Mouse (Mus musculus): ENCODE measurements at regions not wholly inside any gene's neighbourhood (a gene's known extent, or its start where the extent isn't known, plus 50 kb on each side); places are given as distances from the start of the nearest gene placed in this dataset.

DNA sequence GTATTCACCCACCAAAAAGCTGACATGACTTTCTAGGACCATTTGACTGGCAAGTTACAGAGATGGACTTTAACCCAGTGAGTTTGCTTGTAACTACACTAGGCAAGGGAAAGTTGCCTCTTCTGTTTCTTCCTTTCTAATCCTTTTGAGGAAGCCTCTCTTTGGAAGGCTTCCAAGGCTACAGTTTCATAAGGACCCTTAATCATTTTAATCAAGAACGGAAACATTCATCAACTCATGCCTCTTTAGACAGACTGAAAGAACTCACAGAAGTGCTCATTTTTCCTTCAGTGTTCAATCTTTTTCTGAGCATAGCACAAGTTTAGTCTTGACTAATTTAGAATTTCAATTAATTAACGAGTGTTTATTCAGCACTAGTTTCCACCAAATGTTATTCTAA lies 84.2 kb downstream of the Ddx1 start:
- peak; percentile 63 for DNase-seq (ENCODE audit: inconsistent ontology term)

DNA sequence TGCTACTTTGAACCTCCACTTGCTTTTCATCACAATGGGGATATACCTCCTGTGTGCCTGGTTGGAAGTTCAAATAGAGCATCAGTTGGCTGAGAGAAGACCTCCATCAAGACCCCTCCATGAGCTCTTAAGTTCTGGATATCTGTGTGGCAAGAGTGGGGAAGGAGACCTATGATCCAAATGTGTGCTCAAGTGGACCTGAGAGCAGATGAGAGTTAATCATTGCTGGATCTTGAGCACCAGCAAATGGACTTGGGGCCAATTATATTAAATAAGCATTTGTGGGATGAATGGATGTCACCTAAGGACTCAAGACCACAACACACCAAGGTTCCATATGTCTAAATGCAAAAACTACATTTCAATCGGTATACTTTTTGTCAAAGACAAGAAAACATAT lies 88.0 kb downstream of the Ddx1 start:
- DNase-seq (ENCODE audit: inconsistent ontology term): no peak

DNA sequence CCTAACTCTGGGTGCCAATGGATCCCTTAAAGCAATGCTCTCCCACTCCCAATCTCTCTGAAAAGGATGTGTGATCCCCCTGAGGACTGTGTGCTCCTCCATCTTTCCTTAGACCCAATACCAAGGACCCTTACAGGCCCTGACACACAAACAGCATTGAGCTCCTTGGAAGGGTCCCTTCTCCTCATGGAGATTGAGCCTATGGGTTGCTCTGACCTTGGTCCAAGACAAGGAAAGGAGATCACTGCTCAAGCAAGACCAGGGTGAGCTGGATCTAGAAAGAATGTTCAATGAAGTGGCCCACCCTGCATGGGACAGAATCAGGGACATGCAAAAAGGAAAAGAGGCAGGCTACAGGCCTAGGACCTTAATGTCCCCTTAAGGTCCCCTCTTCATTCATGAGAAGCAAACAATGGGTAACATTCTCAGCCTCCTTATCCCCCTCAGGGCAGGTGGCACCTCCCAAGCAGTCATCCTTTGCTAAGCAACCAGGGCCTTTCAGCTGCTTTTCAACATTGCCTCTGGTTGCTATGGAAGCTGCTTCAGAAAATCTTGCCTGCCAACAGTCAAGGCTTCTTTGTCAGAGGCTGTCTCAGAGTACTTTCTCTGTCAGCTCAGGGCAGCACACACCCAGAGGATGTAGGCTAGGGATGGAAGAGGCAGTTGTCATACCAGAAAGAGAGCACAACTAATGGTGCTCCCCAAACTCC lies 89.5 kb downstream of the Ddx1 start:
- DNase-seq (ENCODE audit: inconsistent ontology term): no peak

DNA sequence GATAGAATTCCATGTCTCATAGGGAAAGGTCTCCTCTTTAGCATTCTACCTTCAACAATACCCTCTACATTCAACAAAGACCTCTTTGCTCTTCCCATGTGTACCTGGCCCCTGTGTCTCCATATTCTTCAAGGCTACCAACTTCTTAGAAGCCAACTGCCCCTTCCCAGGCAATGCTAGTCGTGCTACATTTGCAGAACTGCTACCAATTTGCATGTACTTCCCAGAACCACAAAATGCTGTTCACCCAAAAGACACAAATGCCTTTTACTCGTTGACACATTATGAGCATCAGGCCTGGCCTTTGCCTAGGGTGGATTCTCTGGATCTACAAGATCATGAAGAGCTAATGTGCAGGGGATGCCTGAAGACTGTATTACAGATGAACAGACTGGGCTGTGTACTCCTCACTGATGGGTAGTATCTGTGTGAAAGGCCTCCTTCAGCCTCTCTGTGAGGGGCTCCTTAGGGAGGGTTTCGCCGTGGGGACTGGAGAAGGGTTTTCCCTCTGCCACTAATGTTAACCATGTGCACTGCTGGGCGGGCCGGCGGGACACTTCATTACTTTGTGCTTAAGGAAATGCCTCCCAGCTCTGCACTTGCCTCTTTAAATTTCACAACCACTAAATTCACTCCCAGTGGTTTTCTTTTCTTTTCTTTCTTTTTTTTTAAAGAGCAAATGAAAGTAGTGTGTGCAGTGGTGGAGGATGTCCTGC lies 91.2 kb downstream of the Ddx1 start:
- no peak for DNase-seq (ENCODE audit: inconsistent ontology term)

DNA sequence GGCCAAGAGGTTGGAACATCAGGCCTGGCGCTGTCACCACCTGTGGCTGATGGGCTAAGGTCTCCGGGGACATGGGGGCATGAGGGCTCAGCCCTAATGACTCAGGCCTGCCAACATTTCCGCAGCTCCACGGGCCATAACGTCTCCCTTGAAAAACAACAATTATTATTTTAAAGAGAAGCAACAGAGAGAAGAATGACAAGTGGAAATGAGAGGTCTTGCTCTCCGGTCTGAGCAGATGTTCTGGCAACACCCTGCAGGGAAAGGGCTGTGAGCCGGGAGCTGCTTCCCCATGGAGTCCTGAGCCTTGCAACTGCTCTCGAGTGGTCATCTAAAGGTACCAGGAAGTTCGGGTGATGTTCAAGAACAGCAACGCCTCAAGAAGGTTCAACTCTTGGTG lies 91.9 kb downstream of the Ddx1 start:
- no peak for DNase-seq (ENCODE audit: inconsistent ontology term)

DNA sequence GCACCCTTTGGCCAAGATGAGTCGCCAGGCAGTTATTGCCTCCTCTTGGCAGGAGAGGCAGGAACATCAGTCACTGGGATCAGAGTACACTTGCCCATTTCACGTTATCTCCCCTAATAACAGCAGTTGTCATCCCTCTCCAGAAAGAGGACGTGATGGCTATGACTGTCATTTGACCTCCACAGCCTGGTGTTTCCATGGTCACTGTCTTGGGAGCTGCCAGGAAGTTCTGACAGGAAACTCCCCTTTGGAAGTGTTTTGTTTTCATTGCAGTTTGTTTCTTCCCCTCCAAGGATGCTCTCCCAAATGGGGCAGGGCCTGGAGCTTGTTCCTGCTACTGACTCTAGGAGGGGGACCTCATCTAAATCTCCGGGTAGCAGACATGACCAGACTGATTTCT lies 98.3 kb downstream of the Ddx1 start:
- peak; percentile 68 for DNase-seq (ENCODE audit: inconsistent ontology term)

DNA sequence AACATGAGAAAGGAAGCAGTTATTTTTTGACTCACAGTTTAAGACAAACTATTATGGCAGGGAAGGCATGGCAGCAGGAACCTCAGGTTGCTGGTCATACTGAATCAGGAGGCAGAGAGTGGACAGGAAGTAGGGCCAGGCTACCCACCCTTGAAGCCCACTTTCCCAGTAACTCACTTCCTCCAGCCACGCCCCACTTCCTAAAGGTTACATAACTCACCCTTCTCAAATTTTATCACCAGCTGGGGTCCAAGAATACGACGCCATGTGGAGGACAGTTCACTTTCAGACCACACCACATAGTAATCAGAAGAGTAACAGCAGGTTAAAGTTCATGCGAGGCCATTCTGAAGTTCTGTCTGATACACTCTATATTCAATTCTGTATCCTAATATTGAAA lies 101.8 kb downstream of the Ddx1 start:
- DNase-seq (ENCODE audit: inconsistent ontology term): no peak

DNA sequence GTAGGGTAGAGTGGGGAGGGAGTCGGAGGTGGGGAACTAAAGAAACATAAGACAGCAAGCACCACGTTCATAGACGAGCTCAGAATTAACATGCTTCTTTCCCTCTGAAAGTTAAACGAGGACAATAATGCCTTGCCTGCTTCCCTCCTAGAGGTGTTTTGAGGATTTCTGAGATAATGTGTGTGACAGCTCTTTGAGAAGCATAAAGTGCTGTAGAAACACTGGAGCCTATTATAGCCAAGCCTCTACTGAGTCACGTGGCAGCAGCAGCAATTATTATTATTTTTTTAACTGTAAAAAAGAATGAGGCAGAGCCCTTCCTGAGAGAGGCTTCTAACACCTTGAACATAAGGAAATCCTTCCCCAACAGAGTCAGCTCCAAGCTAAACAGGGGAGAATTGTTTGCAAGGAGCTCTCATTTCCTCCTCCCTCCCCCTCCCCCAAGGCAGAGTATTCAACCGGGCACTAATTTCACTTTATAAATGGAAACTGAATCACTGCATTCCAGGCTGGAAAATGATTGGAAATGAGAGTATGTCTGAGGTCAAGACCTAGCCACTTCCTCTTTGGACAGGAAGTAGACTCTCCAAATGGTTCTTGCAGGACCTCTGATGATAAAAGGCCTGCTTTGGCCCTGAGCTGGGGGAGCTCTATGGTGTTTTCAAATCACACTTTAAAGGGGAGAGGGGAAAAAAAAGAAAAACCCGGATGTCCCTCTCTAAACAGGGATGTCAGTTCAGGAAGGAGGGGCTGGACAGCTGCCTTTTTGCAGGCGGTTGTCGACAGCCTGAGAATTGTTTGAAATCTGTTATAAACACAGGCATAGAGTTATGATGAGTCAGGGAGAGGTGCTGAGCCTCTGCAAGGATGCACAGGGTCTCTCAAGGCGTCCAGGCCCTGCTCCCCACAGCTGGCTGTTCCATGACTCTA lies 103.6 kb downstream of the Ddx1 start:
- peak; percentile 83 for DNase-seq (ENCODE audit: inconsistent ontology term)

DNA sequence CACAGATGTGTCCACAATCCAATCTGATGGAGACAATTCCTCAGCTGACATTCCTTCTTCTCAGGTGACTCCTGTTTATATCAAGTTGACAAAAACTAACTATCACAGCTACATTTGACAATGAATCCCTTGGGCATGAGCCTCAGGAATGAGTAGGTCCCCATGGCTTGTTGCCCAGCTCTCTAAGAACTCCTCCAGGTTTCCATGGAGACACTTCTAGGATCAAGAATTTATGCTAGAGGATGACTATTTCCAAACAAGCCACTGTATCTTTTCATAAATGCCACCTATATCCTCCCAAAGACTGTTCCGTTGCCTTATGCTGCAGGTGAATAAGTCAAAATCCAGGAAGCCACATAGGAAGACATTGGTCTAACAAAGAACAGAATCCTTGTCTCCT lies 104.3 kb downstream of the Ddx1 start:
- no peak for DNase-seq (ENCODE audit: inconsistent ontology term)

DNA sequence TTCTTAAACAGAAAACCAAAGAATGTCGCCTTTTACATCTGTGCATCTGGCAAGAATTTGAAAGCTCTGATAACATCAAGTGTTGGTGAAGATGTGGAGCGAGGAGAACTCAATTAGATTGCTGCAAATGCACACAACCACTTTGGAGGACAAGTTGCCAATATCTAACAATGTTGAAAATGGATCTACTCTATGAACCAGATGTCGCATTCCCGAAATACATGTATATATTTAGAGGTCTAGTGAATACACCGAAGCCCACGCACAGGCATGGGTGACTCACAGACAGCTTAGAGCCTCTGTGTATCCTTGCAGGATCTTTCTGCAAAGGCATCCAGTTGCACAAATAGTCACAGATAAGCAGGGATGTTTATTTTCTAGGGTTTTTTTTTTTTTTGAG lies 108.4 kb downstream of the Ddx1 start:
- DNase-seq (ENCODE audit: inconsistent ontology term): no peak

DNA sequence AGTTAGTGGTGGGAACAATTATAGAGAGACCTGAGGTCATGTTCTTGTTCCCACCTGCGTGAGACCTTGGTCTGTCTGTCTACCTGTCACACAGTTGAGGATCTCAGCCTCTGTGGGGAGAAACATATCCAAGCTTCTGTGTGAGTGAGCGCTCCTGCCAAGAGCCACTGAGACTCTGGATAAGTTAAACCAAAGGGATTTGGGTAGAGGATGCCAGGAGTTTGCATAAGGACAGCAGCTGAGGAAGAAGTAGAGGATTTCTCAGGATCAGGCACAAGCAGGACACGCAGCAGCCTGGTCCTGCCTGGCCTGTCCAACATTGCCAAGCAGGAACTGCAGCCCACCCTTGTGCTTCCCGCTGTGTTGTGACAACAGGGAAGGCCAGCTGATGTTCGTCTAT lies 109.8 kb downstream of the Ddx1 start:
- DNase-seq (ENCODE audit: inconsistent ontology term): no peak

DNA sequence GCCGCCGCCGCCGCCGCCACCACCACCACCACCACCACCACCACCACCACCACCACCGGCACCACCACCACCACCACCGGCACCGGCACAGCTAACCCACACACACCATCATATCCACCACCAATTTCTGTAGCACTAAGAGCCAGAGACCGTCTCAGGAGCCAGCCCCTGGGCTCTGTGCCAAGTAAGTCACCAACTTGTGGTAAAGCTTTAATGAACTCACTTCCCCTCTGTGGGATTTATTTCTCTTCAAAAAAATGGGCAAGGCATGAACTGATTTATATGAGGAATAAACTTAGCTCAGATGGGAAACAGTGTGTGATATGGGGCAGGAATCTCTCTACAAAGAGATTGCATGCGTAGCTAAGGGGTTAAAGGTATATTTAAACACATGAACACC lies 114.8 kb downstream of the Ddx1 start:
- DNase-seq (ENCODE audit: inconsistent ontology term): no peak

DNA sequence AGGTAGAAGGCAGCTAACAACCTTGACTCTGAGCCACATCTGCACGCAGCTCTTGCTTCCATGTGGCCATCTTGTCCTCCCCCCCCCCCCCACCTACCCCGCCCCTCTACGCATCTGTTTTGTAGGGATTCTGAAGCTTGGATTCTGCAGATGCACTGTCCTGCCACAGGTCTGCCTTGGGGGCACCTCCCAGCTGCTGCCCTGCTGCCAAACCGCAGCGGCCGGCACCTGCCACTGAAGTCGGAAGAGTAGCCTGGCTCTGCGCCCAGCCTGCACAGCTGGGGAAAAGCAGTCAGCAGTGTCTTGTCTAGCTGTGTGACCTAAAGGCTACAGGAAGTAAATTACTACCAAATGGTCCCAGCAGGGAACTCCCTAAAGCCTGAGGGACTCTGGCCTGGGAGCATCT lies 119.3 kb downstream of the Ddx1 start:
- no peak for DNase-seq (ENCODE audit: inconsistent ontology term)

DNA sequence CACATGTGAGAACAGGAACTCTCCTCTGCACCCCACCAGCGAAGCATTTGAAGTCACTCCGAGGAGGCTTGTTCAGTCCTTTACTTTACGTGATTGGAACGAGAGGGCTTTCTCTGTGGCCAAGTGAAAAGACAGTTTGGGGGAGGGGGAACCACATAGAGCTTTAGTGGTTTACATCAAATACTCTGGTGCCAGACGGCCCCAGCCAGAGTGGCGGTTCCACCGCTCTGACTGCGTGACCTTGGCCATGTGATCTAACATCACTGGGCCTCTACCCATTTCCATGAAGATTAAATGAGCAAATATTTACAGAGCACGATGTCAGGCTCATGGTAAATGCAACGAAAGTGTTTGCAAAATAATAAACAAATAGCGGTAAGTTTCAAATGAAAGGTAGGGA lies 121.6 kb downstream of the Ddx1 start:
- no peak for DNase-seq (ENCODE audit: inconsistent ontology term)

DNA sequence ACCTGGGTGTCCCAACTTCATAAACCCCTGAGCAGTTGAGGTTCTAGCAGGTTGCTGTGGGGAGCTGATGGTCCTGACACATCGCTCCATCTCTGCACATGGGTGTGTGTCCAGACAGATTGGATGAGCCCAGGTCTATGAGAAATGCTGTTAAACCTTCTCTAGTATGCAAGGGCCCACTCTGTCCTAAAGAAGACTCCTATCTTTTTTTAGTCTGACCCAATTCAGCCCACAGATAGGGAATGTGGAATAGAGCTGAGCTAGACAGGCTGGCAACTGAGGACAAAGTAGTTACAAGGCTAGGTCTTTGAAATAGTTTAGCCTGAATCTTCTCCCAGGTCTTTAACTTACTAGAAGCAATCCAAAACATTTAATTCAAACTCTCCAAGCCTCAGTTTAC lies 124.0 kb downstream of the Ddx1 start:
- DNase-seq (ENCODE audit: inconsistent ontology term): no peak

DNA sequence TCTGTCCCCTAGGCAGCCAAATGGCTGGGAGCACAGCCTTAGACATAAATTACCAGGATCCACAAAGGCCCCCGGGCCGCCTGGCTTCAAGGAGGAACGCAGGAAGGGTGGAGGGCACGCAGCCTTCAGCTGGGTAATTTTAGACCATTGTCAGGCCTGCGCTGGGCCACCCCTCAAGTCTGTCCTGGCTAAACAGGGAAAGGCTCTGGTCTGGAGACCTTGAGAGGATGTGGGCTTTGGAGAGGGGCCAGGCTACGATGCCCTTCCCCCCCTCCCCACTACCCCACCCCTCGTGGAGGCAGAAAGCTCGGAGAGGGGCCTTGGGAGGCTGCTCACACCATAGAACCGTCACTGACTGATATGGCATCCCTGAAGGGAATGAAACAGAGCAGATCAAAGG lies 126.7 kb downstream of the Ddx1 start:
- no peak for DNase-seq (ENCODE audit: inconsistent ontology term)

DNA sequence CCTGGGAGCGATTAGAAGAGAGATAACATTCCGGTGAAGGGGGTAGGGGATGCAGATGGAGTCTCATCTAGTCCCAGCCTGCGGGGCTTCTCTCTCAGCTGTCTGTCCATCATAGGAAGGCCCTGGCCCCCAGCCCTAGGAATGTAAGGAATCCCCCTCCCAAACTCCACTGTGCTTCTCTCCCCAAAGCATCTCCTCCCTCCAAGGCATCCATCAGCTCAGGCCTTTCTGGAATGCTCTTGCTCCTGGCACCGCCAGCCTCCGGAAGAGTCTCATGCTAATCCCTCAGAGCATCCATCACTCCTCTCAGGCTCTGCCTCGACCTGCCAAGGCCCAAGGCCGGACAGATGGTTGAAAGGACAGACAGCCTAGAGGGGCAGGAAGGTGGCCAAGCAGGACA lies 128.4 kb downstream of the Ddx1 start:
- DNase-seq (ENCODE audit: inconsistent ontology term): peak; percentile 56

DNA sequence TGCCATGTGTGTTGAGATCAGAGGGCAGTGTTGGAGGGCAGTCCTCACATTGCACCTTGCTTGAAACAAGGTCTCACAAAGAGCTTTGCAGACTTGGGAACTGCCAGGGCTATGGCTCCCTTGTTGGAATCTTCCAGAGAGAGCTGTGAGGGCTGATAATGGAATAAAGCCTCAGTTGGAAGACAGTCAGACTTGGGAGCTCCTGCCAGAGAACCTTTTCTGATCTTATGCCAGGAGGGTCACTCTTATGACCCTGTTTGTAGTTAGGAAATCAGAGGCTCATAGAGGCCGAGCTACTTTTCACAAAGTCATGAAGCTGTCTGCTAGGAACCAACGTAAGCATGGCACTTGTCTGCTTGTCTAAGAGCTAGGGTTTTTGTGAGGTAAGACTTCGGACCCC lies 129.4 kb downstream of the Ddx1 start:
- no peak for DNase-seq (ENCODE audit: inconsistent ontology term)

DNA sequence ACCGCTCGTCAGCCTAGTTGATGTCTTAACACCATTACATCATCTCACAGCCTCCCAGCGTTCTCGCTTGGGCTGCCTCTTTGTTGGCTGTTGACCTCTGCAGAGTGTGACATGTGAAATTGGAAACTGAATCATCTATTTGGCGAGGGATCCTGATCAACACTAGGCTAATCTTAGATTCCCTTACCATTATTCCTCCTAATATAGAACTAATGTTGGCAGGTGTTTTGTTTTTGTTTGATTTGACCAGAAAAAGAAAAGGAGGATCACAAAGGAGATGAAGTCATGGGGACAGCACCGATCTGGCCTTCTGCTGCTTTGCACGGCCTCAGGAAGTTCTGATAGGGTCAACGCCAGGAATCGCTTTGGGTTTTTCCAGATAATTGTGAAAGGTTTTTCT lies 131.0 kb downstream of the Ddx1 start:
- no peak for DNase-seq (ENCODE audit: inconsistent ontology term)

DNA sequence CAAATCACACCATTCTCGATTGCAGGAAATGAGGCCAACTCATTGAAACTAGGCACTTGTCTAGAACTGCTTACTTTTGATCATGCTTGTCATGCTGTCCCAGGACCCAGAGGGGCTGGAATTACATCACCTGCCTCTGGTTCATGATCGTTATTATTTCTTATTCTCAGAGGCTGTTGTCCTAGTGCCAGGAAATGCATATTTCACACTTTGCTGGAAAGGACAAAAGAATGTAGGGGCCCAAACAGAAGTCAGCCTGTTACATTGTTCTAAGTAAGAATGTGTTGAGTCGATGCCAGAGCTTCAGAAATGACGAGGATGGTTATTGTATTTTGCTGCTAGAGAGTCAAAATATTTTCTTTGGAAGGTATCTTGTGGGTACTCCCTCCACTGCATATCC lies 134.7 kb downstream of the Ddx1 start:
- DNase-seq (ENCODE audit: inconsistent ontology term): peak; percentile 88

DNA sequence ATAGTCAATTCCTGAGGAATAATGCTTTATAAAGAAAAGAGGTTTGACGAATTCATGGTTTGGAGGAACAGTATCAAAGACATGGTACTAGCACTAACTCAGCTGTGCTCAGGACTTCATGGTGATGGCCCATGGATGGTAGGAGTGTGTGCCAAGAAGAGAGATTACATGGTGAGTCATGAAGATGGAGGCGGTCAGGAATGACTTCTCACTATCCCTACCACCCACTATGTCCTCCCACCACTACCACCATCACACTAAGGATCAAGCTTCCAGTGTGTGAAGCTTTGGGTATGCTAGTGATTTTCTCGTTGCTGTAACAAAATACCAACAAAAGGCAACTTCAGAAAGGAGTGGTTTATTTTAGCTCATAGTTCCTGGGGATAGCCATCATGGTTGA lies 142.1 kb downstream of the Ddx1 start:
- DNase-seq (ENCODE audit: inconsistent ontology term): no peak

DNA sequence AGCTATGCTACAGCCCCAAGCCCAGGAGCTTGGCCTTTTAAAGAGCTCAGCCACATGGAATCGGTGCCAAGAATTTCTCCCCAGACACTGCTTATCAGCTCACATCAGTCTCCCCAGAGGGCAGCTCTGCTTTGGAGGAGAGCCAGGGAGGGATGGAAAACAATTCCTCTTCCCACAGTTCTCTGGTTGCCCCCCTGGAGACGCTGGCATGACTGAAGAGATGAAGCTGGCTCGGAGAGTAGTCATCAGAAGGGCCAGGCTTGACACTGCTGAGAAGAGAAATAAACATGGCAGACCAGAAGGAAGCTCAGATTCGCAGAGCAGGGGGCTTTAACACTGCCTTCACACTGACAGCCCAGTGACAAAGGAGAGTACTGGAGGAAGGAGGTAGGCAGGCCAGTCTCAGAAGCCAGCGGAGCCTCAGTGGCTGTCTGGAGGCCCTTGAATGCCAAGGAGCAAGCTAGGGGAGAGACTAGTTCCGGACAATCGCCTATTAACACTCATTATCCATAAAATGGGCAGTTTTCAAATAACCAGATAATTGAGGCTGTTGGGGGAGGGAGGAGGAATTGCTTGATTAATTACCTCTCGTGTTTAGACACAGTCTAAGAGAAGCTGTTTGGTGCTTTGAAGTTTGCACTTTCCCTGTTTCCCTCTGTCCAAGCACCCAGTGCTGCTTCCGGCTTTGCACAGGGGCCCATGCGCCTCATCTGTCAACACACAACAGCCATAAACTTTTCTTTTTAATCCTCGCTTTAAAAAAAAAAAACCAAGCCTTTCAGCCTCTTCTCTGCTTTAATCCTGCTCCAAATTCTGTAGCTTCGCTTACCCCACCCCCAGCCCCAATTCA lies 148.3 kb downstream of the Ddx1 start:
- DNase-seq (ENCODE audit: inconsistent ontology term): peak; percentile 81
